Comparison of ENCODE assay signal across 8 mouse cellular contexts in genomic region chr1:89581766-89582125, GRCm38 (mm10).
A peak's percentile ranks its signal among the peaks of the same experiment; 100 is the strongest.
DNase-seq lines count a peak whose midpoint lies in the region; ATAC-seq and TF ChIP-seq lines count a peak whose summit lies in the region.

No protein-coding gene starts in this region.

- no peak overlapping the region for H3K27ac ChIP-seq in kidney, embryonic 14.5 days (ENCODE audit: low read depth, low read length)
- peak overlapping the region; percentile 84; the same call in 1 of the 2 replicates for H3K27ac ChIP-seq in embryonic facial prominence, embryonic 10.5 days (replicated peaks)
- peak overlapping the region; percentile 92 for H3K27ac ChIP-seq in hindbrain, postnatal 0 days
- H3K27ac ChIP-seq in midbrain, embryonic 16.5 days (ENCODE audit: low read length) = peak overlapping the region; percentile 97

- peak overlapping the region; percentile 100 for H3K4me2 ChIP-seq in kidney, embryonic 14.5 days (replicated peaks; ENCODE audit: low read depth, low read length)
- peak overlapping the region; percentile 82 for H3K4me2 ChIP-seq in hindbrain, postnatal 0 days (ENCODE audit: low read depth, low read length)
- H3K4me2 ChIP-seq in midbrain, embryonic 16.5 days (ENCODE audit: low read length) = peak overlapping the region; percentile 96

- H3K27me3 ChIP-seq in kidney, embryonic 14.5 days (ENCODE audit: control insufficient read depth, insufficient read depth, low read length) = peaks cover 9% of the 10 kb centered on the region; the same call in 1 of the 2 replicates
- peaks cover 29% of the 10 kb centered on the region for H3K27me3 ChIP-seq in embryonic facial prominence, embryonic 10.5 days (replicated peaks; ENCODE audit: low read depth, poor library complexity, severe bottlenecking)
- no peaks in the 10 kb centered on the region for H3K27me3 ChIP-seq in hindbrain, postnatal 0 days (ENCODE audit: insufficient read depth, low read length)
- H3K27me3 ChIP-seq in midbrain, embryonic 16.5 days (ENCODE audit: control insufficient read depth, insufficient read depth, low read depth, low read length) = no peaks in the 10 kb centered on the region

- H3K9ac ChIP-seq in kidney, embryonic 14.5 days (ENCODE audit: low read depth, low read length) = peak overlapping the region; percentile 61; the same call in 1 of the 2 replicates
- peak overlapping the region; percentile 88 for H3K9ac ChIP-seq in hindbrain, postnatal 0 days (replicated peaks; ENCODE audit: low read length)
- H3K9ac ChIP-seq in midbrain, embryonic 16.5 days (ENCODE audit: low read depth, low read length) = peak overlapping the region; percentile 96

- H3K36me3 ChIP-seq in kidney, embryonic 14.5 days (ENCODE audit: control insufficient read depth, insufficient read depth, low read length) = no peaks in the 10 kb centered on the region; the same call in 1 of the 2 replicates
- no peaks in the 10 kb centered on the region for H3K36me3 ChIP-seq in embryonic facial prominence, embryonic 10.5 days (replicated peaks)
- no peaks in the 10 kb centered on the region for H3K36me3 ChIP-seq in hindbrain, postnatal 0 days (ENCODE audit: insufficient read depth, low read length)
- no peaks in the 10 kb centered on the region for H3K36me3 ChIP-seq in midbrain, embryonic 16.5 days (ENCODE audit: control insufficient read depth, insufficient read depth, low read length)

- no peak for TF ChIP-seq CTCF in hindbrain, postnatal 0 days (IDR thresholded peaks at IDR 0.05; ENCODE audit: low read depth)

- no peak for DNase-seq in kidney, postnatal 4 days
- DNase-seq in embryonic facial prominence, embryonic 10.5 days (ENCODE audit: low spot score) = no peak
- no peak for DNase-seq in hindbrain, postnatal 0 days (ENCODE audit: low spot score)
- DNase-seq in adrenal gland, adult 18-20 months (ENCODE audit: low spot score in 2 of 2) = no peak
- no peak for DNase-seq in spleen, adult 18-20 months
- DNase-seq in right cerebral cortex, postnatal 25 days = no peak

- ATAC-seq in kidney, embryonic 14.5 days (ENCODE audit: low FRiP score, low TSS enrichment) = peak; percentile 2; the same call in 1 of the 2 replicates
- peak; percentile 1; the same call in 1 of the 2 replicates for ATAC-seq in hindbrain, postnatal 0 days
- ATAC-seq in midbrain, embryonic 16.5 days = peak; percentile 7; the same call in 1 of the 2 replicates

- peak overlapping the region; percentile 70 for H3K4me3 ChIP-seq in kidney, embryonic 14.5 days (ENCODE audit: low read length)
- H3K4me3 ChIP-seq in embryonic facial prominence, embryonic 10.5 days = peak overlapping the region; percentile 84
- peak overlapping the region; percentile 81 for H3K4me3 ChIP-seq in hindbrain, postnatal 0 days (ENCODE audit: low read length)
- H3K4me3 ChIP-seq in midbrain, embryonic 16.5 days (ENCODE audit: low read depth, low read length) = peak overlapping the region; percentile 88

- peaks cover 20% of the 10 kb centered on the region for H3K4me1 ChIP-seq in kidney, embryonic 14.5 days (ENCODE audit: control insufficient read depth, insufficient read depth, low read length)
- H3K4me1 ChIP-seq in embryonic facial prominence, embryonic 10.5 days = peaks cover 63% of the 10 kb centered on the region
- H3K4me1 ChIP-seq in hindbrain, postnatal 0 days (ENCODE audit: insufficient read depth, low read length) = peaks cover 35% of the 10 kb centered on the region
- peaks cover 53% of the 10 kb centered on the region for H3K4me1 ChIP-seq in midbrain, embryonic 16.5 days (ENCODE audit: control insufficient read depth, insufficient read depth, low read length)

- no peaks in the 10 kb centered on the region for H3K9me3 ChIP-seq in kidney, embryonic 14.5 days (ENCODE audit: control insufficient read depth, low read length)
- H3K9me3 ChIP-seq in embryonic facial prominence, embryonic 10.5 days = no peaks in the 10 kb centered on the region
- no peaks in the 10 kb centered on the region for H3K9me3 ChIP-seq in hindbrain, postnatal 0 days (ENCODE audit: low read length)
- H3K9me3 ChIP-seq in midbrain, embryonic 16.5 days (replicated peaks; ENCODE audit: control insufficient read depth, low read length, poor library complexity, severe bottlenecking) = no peaks in the 10 kb centered on the region

- 31% methylated on average over 4 of the region's 6 CpGs for WGBS in kidney, embryonic 14.5 days
- 20% methylated on average over 6 of the region's 6 CpGs for WGBS in embryonic facial prominence, embryonic 10.5 days
- 15% methylated on average over 6 of the region's 6 CpGs for WGBS in hindbrain, postnatal 0 days
- 15% methylated on average over 6 of the region's 6 CpGs for WGBS in midbrain, embryonic 16.5 days
